Mouse (Mus musculus) bone marrow, adult 2 months (tissue): ENCODE data around the gene Aftph.

Experiments used
- CTCF ChIP-seq: fragments of 200-500 bp; IDR thresholded peaks from 2 replicates; pipeline ENCODE4 v1.5.1; 2011; ENCODE audit warnings: low read length, control low read depth; ENCODE audit not compliant: control insufficient read depth, insufficient read depth
- POLR2A ChIP-seq: fragments of 200-500 bp; IDR thresholded peaks from 2 replicates; pipeline ENCODE4 v1.6.1; 2011; ENCODE audit warnings: low read depth, mild to moderate bottlenecking, control low read depth, low read length, borderline replicate concordance; ENCODE audit not compliant: control insufficient read depth

- TF ChIP-seq CTCF (0 out of 2 replicates have a peak, but pooled peaks have one; percentile 2), POLR2A (no peak)
These were observed 69.5 kb downstream of the Aftph start for GRCm38 (mm10) chr11:20671789-20672392.
